Mouse (Mus musculus) testis, adult 2 months (tissue): ENCODE results near the gene Coro1b. TPM values are rescaled to one million over a fixed set of nuclear protein-coding genes. Genes with fewer than 3 reads are reported as not detected.
"Not testable (repeated sequence)": the region's sequence is repeated elsewhere in the genome, so short reads cannot be mapped to it uniquely, and the experiment has no call there.

ENCODE experiments used
- H3K27ac ChIP-seq: fragments of 200-500 bp; 2 replicates; pipeline ENCODE4 v1.5.1; 2012; ENCODE audit warnings: low read depth, low read length; ENCODE audit not compliant: control insufficient read depth, insufficient read depth
- H3K27me3 ChIP-seq: fragments of 200-500 bp; 2 replicates; pipeline ENCODE4 v1.6.1; 2012; ENCODE audit warnings: mild to moderate bottlenecking, low read length, moderate library complexity; ENCODE audit not compliant: control insufficient read depth, insufficient read depth
- H3K36me3 ChIP-seq: fragments of 200-500 bp; 2 replicates; pipeline ENCODE4 v1.6.1; 2012; ENCODE audit warnings: mild to moderate bottlenecking, low read length; ENCODE audit not compliant: control insufficient read depth, insufficient read depth
- H3K4me1 ChIP-seq: fragments of 200-500 bp; 2 replicates; pipeline ENCODE4 v1.6.1; 2012; ENCODE audit warnings: low read length; ENCODE audit not compliant: control insufficient read depth, insufficient read depth
- H3K4me3 ChIP-seq: fragments of 200-500 bp; 2 replicates; pipeline ENCODE4 v1.5.1; 2012; ENCODE audit warnings: low read depth, mild to moderate bottlenecking, low read length, moderate library complexity, mixed read lengths; ENCODE audit not compliant: control insufficient read depth
- CTCF ChIP-seq: fragments of 200-500 bp; IDR thresholded peaks from 2 replicates; pipeline ENCODE4 v1.5.1; 2012; ENCODE audit warnings: low read depth, mild to moderate bottlenecking, inconsistent platforms, low read length, moderate library complexity; ENCODE audit not compliant: control insufficient read depth, insufficient read depth, insufficient replicate concordance
- POLR2A ChIP-seq: fragments of 200-500 bp; IDR thresholded peaks from 2 replicates; pipeline ENCODE4 v1.6.1; 2012; ENCODE audit warnings: low read depth, mild to moderate bottlenecking, inconsistent platforms, low read length, moderate library complexity; ENCODE audit not compliant: control insufficient read depth
- polyA plus RNA-seq: library from polyadenylated mRNA; depleted of rRNA; stranded (reverse); fragments of >200 nt; gene quantifications from 2 replicates; pipeline ENCODE4 v1.2.3, GENCODE M21; 2012

Coro1b gene
- polyA plus RNA-seq, 1 experiment, result 87.3 TPM

DNA sequence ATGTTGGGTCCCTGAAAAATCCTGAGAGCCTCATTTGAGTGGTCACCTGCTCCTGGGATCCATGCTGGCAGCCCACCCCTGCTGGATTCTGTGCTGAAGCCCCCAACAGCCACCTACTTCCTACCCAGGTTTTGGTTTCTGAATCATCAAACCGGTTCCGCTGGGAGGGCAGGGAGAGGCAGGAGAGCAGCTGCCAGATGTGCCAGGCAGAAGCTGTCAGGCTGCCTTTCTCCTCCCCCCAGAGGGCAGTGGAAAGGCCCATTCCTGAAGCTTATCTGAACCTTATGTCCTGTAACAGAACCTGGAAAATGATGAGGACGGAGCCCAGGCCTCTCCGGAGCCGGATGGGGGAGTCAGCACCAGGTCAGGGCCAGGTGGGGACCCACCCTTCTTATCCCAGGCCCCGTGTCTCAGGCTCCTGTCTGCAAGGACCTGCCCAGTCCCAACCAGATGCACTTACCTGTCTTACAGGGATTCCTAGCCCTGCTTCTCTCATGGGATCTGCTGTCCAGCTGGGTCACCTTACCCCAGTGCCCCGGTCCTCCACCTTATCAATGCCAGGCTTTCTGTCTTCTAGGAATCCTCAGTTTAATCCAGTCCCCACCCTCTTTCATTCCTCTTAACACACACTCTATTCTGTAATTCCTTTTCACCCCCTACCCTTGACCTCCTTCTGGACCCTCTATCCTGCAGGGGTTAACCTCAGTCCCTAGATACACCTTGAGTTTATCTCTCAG lies 21.5 kb upstream of the Coro1b start:
- peaks cover 12% of the 10 kb centered on the region for H3K4me1 ChIP-seq
- H3K27ac ChIP-seq, result 0 out of 2 replicates have a peak overlapping the region, but pooled peaks have one; percentile 67
- H3K4me3 ChIP-seq, result peak overlapping the region; percentile 89
- no peaks in the 10 kb centered on the region; the same call in 1 of the 2 replicates for H3K36me3 ChIP-seq
- H3K27me3 ChIP-seq, result no peaks in the 10 kb centered on the region
- TF ChIP-seq POLR2A (no peak), CTCF (no peak)

DNA sequence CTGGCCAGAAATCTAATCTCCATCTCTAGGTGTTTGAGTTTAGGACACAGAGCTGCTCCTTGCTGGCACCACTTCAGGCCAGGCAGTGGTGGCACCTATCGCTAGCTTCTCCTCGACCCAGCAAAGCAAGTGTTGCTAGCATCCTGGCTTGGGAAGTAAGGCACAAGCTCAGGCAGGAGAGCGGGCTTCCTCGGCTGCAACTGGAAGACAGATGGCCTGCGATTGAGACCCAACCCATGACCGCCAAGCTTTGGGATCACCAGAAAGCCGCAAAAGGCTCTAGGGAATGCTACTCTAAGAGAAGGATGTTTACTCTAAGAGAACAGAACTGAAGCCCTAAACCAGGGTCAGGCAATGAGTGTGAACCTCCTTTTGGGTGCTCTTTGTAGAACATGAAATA lies 19.0 kb upstream of the Coro1b start:
- H3K27ac ChIP-seq, result no peak overlapping the region
- H3K36me3 ChIP-seq, result no peaks in the 10 kb centered on the region; the same call in 1 of the 2 replicates
- no peak overlapping the region for H3K4me3 ChIP-seq
- peaks cover 12% of the 10 kb centered on the region for H3K4me1 ChIP-seq
- H3K27me3 ChIP-seq, result no peaks in the 10 kb centered on the region
- TF ChIP-seq CTCF (no peak), POLR2A (no peak)

DNA sequence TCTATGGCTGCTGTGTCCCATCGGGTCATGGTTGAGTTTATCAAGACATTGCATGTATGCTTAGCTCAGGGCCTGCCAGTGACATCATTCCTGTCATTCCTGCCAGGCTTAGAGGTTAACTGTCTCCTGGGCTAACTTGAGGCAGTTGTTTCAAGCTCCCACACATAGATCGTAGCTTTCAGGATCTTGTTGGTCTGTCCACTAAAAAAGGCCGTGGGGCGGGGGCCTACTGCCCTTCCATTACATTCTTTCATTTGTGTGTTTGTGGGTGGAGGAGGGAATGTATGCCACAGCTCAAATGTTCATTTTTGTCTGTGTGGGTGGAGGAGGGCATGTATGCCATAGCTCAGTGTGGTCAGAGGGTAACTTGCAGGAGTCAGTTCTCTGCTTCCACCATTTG lies 18.3 kb upstream of the Coro1b start:
- Histone ChIP-seq H3K4me3 (no peak overlapping the region), H3K36me3 (no peaks in the 10 kb centered on the region; the same call in 1 of the 2 replicates)
- TF ChIP-seq POLR2A (no peak), CTCF (no peak)

DNA sequence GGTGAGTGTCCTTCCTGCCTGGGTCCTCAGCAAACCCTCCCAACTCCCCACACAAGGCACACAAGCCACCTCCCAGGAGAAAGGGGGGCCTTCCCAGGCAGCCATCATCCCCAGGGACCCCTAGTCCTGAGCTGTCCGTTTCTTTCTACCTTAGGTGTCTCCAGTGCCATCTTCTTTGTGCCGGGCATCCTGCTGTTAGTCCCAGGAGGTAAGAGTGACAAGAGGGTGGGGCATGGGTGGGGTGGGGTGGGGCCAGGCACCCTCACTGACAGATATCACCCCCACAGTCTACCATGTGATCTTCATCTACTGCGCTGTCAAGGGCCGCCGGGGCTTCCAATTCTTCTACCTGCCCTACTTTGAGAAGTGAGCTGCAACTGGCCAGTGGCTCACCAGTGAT lies 17.3 kb upstream of the Coro1b start:
- Histone ChIP-seq H3K36me3 (no peaks in the 10 kb centered on the region; the same call in 1 of the 2 replicates), H3K27me3 (no peaks in the 10 kb centered on the region), H3K4me3 (no peak overlapping the region), H3K4me1 (peaks cover 8% of the 10 kb centered on the region), H3K27ac (no peak overlapping the region)
- TF ChIP-seq POLR2A (no peak), CTCF (no peak)

More for the DNA sequence above, 18.3 kb upstream of the Coro1b start:
- Histone ChIP-seq H3K27ac (no peak overlapping the region), H3K4me1 (peaks cover 12% of the 10 kb centered on the region), H3K27me3 (no peaks in the 10 kb centered on the region)

DNA sequence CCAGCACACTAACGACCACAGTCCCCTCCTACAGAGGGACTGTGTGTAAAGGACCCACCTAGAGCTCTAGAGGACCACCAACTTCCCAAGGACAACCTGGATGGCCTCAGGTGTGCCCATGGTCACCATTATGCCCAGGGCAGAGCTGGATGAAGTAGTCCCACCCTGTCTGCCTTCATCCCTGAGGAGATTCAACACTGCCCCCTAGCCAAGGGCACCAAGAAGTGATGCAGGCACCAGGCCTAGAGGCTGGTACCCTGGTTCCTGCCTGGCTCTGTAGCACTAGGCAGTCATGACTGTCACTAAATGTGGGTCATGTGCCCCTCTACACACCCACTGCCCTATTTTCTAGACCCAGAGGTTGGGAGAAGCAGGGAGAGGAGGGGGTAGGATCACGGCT lies 16.7 kb upstream of the Coro1b start:
- no peaks in the 10 kb centered on the region for H3K27me3 ChIP-seq
- H3K36me3 ChIP-seq, result no peaks in the 10 kb centered on the region; the same call in 1 of the 2 replicates
- no peak overlapping the region for H3K4me3 ChIP-seq
- TF ChIP-seq POLR2A (no peak), CTCF (peak; percentile 9; the same call in 1 of the 2 replicates)
- no peak overlapping the region for H3K27ac ChIP-seq
- H3K4me1 ChIP-seq, result peaks cover 3% of the 10 kb centered on the region

DNA sequence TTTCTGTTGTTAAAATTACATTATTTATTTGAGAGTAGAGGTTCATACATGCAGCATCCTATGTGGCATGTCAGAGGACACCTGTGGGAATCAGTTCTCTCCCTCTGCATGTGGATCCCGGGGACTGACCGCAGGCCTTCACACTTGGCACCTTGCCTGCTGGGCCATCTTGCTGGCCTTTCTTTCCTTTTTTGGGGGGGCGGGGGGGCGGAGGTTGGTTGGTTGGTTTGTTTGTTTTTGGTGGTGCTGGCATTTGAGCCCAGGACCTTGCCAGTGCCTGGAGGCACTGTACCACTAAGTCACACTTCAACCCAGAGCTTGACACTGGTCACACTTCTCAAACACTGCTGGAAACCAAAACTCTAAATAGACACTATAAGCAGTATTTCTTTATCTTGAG lies 14.1 kb upstream of the Coro1b start:
- Histone ChIP-seq H3K27me3 (no peaks in the 10 kb centered on the region), H3K4me3 (no peak overlapping the region), H3K27ac (no peak overlapping the region), H3K36me3 (no peaks in the 10 kb centered on the region; the same call in 1 of the 2 replicates), H3K4me1 (no peaks in the 10 kb centered on the region)
- no peak for TF ChIP-seq CTCF
- TF ChIP-seq POLR2A, result no peak

DNA sequence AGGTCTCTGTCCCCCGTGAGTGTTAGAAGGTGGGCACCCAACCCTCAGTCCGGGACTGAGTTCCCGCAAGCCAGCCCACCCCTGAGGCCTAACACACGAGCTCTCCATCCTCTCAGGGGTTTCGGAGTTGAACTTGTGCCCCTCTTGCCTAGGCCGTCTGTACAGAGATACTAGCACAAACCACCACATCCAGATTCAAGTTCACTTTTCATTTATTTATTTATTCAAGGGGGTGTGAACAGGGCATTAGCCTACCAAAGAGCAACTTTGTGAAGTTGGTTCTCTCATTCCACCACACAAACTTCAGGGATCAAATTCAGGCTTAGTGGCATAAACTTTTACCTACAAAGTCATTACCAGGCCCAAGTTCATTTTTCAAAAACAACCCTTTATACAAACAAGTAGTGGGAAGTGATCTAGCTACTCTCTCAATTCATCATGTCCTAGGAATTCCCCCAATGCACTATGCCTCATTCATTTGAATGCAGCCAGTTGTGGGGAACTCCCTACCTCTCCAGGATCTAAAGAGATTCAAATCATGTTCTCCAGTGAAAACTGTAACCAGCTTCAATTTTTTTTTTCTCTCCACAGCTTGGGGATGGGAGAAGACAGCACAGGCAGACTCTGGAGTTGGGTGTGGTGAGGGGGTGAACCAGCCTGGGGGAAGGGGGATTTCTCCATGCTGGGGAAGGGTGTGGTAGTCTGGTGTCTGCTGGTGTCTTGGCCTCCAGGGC lies 13.0 kb upstream of the Coro1b start:
- not testable (repeated sequence) for H3K27ac ChIP-seq, H3K27me3 ChIP-seq, H3K4me1 ChIP-seq, H3K36me3 ChIP-seq, H3K4me3 ChIP-seq
